Mouse (Mus musculus): ENCODE results near the gene 1700016D06Rik. TPM values are rescaled to one million over a fixed set of nuclear protein-coding genes. Genes with fewer than 3 reads are reported as not detected.
A peak's percentile ranks its signal among the peaks of the same experiment; 100 is the strongest.

Gene 1700016D06Rik
- polyA plus RNA-seq, 1 experiment from 2014 or later: 0.09 TPM

GRCm38 (mm10) chr8:11727273-11727650, 26.4 kb upstream of the 1700016D06Rik start:
- peaks cover 46% of the 10 kb centered on the region for H3K27me3 ChIP-seq (ENCODE audit: low read depth, poor library complexity, severe bottlenecking)
- H3K4me3 ChIP-seq: peak overlapping the region; percentile 84
- WGBS: under 1% methylated on average over 22 of the region's 22 CpGs
- DNase-seq (ENCODE audit: low spot score): no peak
- H3K36me3 ChIP-seq: peaks cover 3% of the 10 kb centered on the region
- H3K9me3 ChIP-seq (replicated peaks): no peaks in the 10 kb centered on the region
- peak overlapping the region; percentile 98 for H3K27ac ChIP-seq (replicated peaks)
- H3K4me1 ChIP-seq: peaks cover 30% of the 10 kb centered on the region

GRCm38 (mm10) chr8:11717194-11717593, 16.3 kb upstream of the 1700016D06Rik start:
- Histone ChIP-seq H3K36me3 (no peaks in the 10 kb centered on the region), H3K27me3 (ENCODE audit: low read depth, poor library complexity, severe bottlenecking) (peaks cover 4% of the 10 kb centered on the region; the same call in 1 of the 2 replicates), H3K9me3 (replicated peaks) (no peaks in the 10 kb centered on the region), H3K4me3 (no peak overlapping the region), H3K4me1 (no peaks in the 10 kb centered on the region), H3K27ac (replicated peaks) (no peak overlapping the region)
- no peak for DNase-seq (ENCODE audit: low spot score)
- 78% methylated on average over 4 of the region's 4 CpGs for WGBS

GRCm38 (mm10) chr8:11712244-11712643, 11.4 kb upstream of the 1700016D06Rik start:
- H3K4me3 ChIP-seq: no peak overlapping the region
- H3K27me3 ChIP-seq (ENCODE audit: low read depth, poor library complexity, severe bottlenecking): no peaks in the 10 kb centered on the region; the same call in 1 of the 2 replicates
- H3K9me3 ChIP-seq (replicated peaks): no peaks in the 10 kb centered on the region
- DNase-seq (ENCODE audit: low spot score): no peak
- H3K27ac ChIP-seq (replicated peaks): no peak overlapping the region
- no peaks in the 10 kb centered on the region for H3K36me3 ChIP-seq
- 84% methylated on average over 6 of the region's 6 CpGs for WGBS
- H3K4me1 ChIP-seq: peaks cover 29% of the 10 kb centered on the region

GRCm38 (mm10) chr8:11710415-11710814, 9.6 kb upstream of the 1700016D06Rik start:
- Histone ChIP-seq H3K4me3 (no peak overlapping the region), H3K36me3 (no peaks in the 10 kb centered on the region), H3K9me3 (replicated peaks) (no peaks in the 10 kb centered on the region), H3K27ac (replicated peaks) (no peak overlapping the region), H3K4me1 (peaks cover 29% of the 10 kb centered on the region), H3K27me3 (ENCODE audit: low read depth, poor library complexity, severe bottlenecking) (no peaks in the 10 kb centered on the region; the same call in 1 of the 2 replicates)
- no peak for DNase-seq (ENCODE audit: low spot score)
- WGBS: 35% methylated on average over 5 of the region's 5 CpGs

- WGBS: 84% methylated on average over 3 of the region's 3 CpGs
Observed at GRCm38 (mm10) chr8:11709542-11709941, 8.7 kb upstream of the 1700016D06Rik start.

GRCm38 (mm10) chr8:11708815-11709214, 8.0 kb upstream of the 1700016D06Rik start:
- no peaks in the 10 kb centered on the region for H3K36me3 ChIP-seq

More at GRCm38 (mm10) chr8:11709542-11709941, 8.7 kb upstream of the 1700016D06Rik start:
- Histone ChIP-seq H3K36me3 (no peaks in the 10 kb centered on the region), H3K27me3 (ENCODE audit: low read depth, poor library complexity, severe bottlenecking) (no peaks in the 10 kb centered on the region; the same call in 1 of the 2 replicates), H3K27ac (replicated peaks) (no peak overlapping the region), H3K4me3 (no peak overlapping the region), H3K9me3 (replicated peaks) (no peaks in the 10 kb centered on the region), H3K4me1 (peaks cover 29% of the 10 kb centered on the region)
- DNase-seq (ENCODE audit: low spot score): no peak

GRCm38 (mm10) chr8:11707701-11708100, 6.8 kb upstream of the 1700016D06Rik start:
- Histone ChIP-seq H3K36me3 (no peaks in the 10 kb centered on the region), H3K4me1 (peaks cover 29% of the 10 kb centered on the region), H3K4me3 (no peak overlapping the region), H3K27ac (replicated peaks) (peak overlapping the region; percentile 13; the same call in 1 of the 2 replicates), H3K9me3 (replicated peaks) (no peaks in the 10 kb centered on the region), H3K27me3 (ENCODE audit: low read depth, poor library complexity, severe bottlenecking) (no peaks in the 10 kb centered on the region; the same call in 1 of the 2 replicates)
- WGBS: 18% methylated on average over 3 of the region's 3 CpGs
- no peak for DNase-seq (ENCODE audit: low spot score)

More at GRCm38 (mm10) chr8:11708815-11709214, 8.0 kb upstream of the 1700016D06Rik start:
- WGBS: 75% methylated on average over 2 of the region's 2 CpGs
- Histone ChIP-seq H3K27ac (replicated peaks) (no peak overlapping the region; the same call in 1 of the 2 replicates), H3K27me3 (ENCODE audit: low read depth, poor library complexity, severe bottlenecking) (no peaks in the 10 kb centered on the region; the same call in 1 of the 2 replicates), H3K4me1 (peaks cover 29% of the 10 kb centered on the region), H3K9me3 (replicated peaks) (no peaks in the 10 kb centered on the region), H3K4me3 (no peak overlapping the region)
- no peak for DNase-seq (ENCODE audit: low spot score)

- peaks cover 10% of the 10 kb centered on the region; the same call in 1 of the 2 replicates for H3K27me3 ChIP-seq (ENCODE audit: low read depth, poor library complexity, severe bottlenecking)
- H3K4me1 ChIP-seq: peaks cover 24% of the 10 kb centered on the region
- no peak overlapping the region for H3K4me3 ChIP-seq
- DNase-seq (ENCODE audit: low spot score): no peak
- H3K36me3 ChIP-seq: no peaks in the 10 kb centered on the region
- WGBS: 91% methylated on average over 12 of the region's 12 CpGs
- H3K27ac ChIP-seq (replicated peaks): no peak overlapping the region
- no peaks in the 10 kb centered on the region for H3K9me3 ChIP-seq (replicated peaks)
Observed at GRCm38 (mm10) chr8:11705818-11706217, 5.0 kb upstream of the 1700016D06Rik start.

GRCm38 (mm10) chr8:11704716-11705420, 4.0 kb upstream of the 1700016D06Rik start:
- Histone ChIP-seq H3K4me1 (peaks cover 20% of the 10 kb centered on the region), H3K4me3 (no peak overlapping the region), H3K27me3 (ENCODE audit: low read depth, poor library complexity, severe bottlenecking) (peaks cover 15% of the 10 kb centered on the region), H3K9me3 (replicated peaks) (no peaks in the 10 kb centered on the region), H3K36me3 (no peaks in the 10 kb centered on the region), H3K27ac (replicated peaks) (no peak overlapping the region)
- DNase-seq (ENCODE audit: low spot score): no peak
- 78% methylated on average over 6 of the region's 6 CpGs for WGBS

GRCm38 (mm10) chr8:11703789-11704188, 2.9 kb upstream of the 1700016D06Rik start:
- H3K9me3 ChIP-seq (replicated peaks): no peaks in the 10 kb centered on the region
- 86% methylated on average over 5 of the region's 5 CpGs for WGBS

GRCm38 (mm10) chr8:11701428-11701827, 565 bp upstream of the 1700016D06Rik start:
- no peaks in the 10 kb centered on the region for H3K36me3 ChIP-seq
- DNase-seq (ENCODE audit: low spot score): no peak
- WGBS: 83% methylated on average over 6 of the region's 6 CpGs
- H3K27me3 ChIP-seq (ENCODE audit: low read depth, poor library complexity, severe bottlenecking): peaks cover 23% of the 10 kb centered on the region
- H3K27ac ChIP-seq (replicated peaks): no peak overlapping the region
- no peak overlapping the region for H3K4me3 ChIP-seq
- H3K4me1 ChIP-seq: peaks cover 4% of the 10 kb centered on the region
- H3K9me3 ChIP-seq (replicated peaks): no peaks in the 10 kb centered on the region

More at GRCm38 (mm10) chr8:11703789-11704188, 2.9 kb upstream of the 1700016D06Rik start:
- H3K27me3 ChIP-seq (ENCODE audit: low read depth, poor library complexity, severe bottlenecking): peaks cover 23% of the 10 kb centered on the region
- H3K36me3 ChIP-seq: no peaks in the 10 kb centered on the region
- H3K4me1 ChIP-seq: peaks cover 15% of the 10 kb centered on the region
- no peak overlapping the region for H3K4me3 ChIP-seq
- H3K27ac ChIP-seq (replicated peaks): no peak overlapping the region
- DNase-seq (ENCODE audit: low spot score): no peak

- H3K27me3 ChIP-seq (ENCODE audit: low read depth, poor library complexity, severe bottlenecking): peaks cover 23% of the 10 kb centered on the region
- 41% methylated on average over 26 of the region's 26 CpGs for WGBS
- peak; percentile 82 for DNase-seq (ENCODE audit: low spot score)
- no peaks in the 10 kb centered on the region for H3K9me3 ChIP-seq (replicated peaks)
- H3K4me1 ChIP-seq: peaks cover 4% of the 10 kb centered on the region
- no peaks in the 10 kb centered on the region for H3K36me3 ChIP-seq
- peak overlapping the region; percentile 30 for H3K4me3 ChIP-seq
- H3K27ac ChIP-seq (replicated peaks): no peak overlapping the region
Observed at GRCm38 (mm10) chr8:11700060-11701032, 517 bp downstream of the 1700016D06Rik start.
